Mouse (Mus musculus) gastrocnemius, postnatal 10 days (tissue): ENCODE results near the gene Phf21a. TPM values are rescaled to one million over a fixed set of nuclear protein-coding genes. Genes with fewer than 3 reads are reported as not detected.

Experiments used
- DNase-seq: peaks from one replicate; pipeline ENCODE4 v3.0.0; 2021; ENCODE audit warnings: mixed read lengths
- total RNA-seq, 2 experiments: library from RNA; stranded (reverse); gene quantifications; 2 replicates each; pipeline ENCODE4 v1.2.3; 2021

Phf21a gene
- total RNA-seq, 2 experiments from 2014 or later = 27.1 to 44.4 TPM

GRCm38 (mm10) chr2:92362571-92363228 lies 269.8 kb downstream of the Phf21a start:
- no peak for DNase-seq

GRCm38 (mm10) chr2:92364086-92364485 lies 271.2 kb downstream of the Phf21a start:
- DNase-seq = no peak

- DNase-seq = no peak
Measured at GRCm38 (mm10) chr2:92365568-92365967, 272.7 kb downstream of the Phf21a start.

- no peak for DNase-seq
Measured at GRCm38 (mm10) chr2:92367383-92368029, 274.6 kb downstream of the Phf21a start.

GRCm38 (mm10) chr2:92370375-92370774 lies 277.5 kb downstream of the Phf21a start:
- DNase-seq = no peak

- DNase-seq = no peak
Measured at GRCm38 (mm10) chr2:92370821-92371805, 278.2 kb downstream of the Phf21a start.

GRCm38 (mm10) chr2:92371971-92372690 lies 279.2 kb downstream of the Phf21a start:
- DNase-seq = no peak

GRCm38 (mm10) chr2:92372767-92373436 lies 280.0 kb downstream of the Phf21a start:
- DNase-seq = no peak

GRCm38 (mm10) chr2:92373437-92373813 lies 280.5 kb downstream of the Phf21a start:
- DNase-seq = no peak

- DNase-seq = no peak
Measured at GRCm38 (mm10) chr2:92374514-92374913, 281.6 kb downstream of the Phf21a start, which contains the start of the genes Pex16 and Large2. Pex16 (plus strand) TSS chr2:92374676. Large2 (minus strand) TSS chr2:92374869.

- DNase-seq = peak; percentile 90
Measured at GRCm38 (mm10) chr2:92375099-92375623, 282.2 kb downstream of the Phf21a start.

GRCm38 (mm10) chr2:92375788-92376187 lies 282.9 kb downstream of the Phf21a start:
- no peak for DNase-seq

- no peak for DNase-seq
Measured at GRCm38 (mm10) chr2:92376300-92376699, 283.4 kb downstream of the Phf21a start.

GRCm38 (mm10) chr2:92377320-92377719 lies 284.4 kb downstream of the Phf21a start:
- DNase-seq = no peak

- DNase-seq = no peak
Measured at GRCm38 (mm10) chr2:92379783-92380494, 287.0 kb downstream of the Phf21a start.

GRCm38 (mm10) chr2:92380495-92381050 lies 287.7 kb downstream of the Phf21a start:
- DNase-seq = no peak

GRCm38 (mm10) chr2:92381161-92381560 lies 288.2 kb downstream of the Phf21a start:
- DNase-seq = no peak

GRCm38 (mm10) chr2:92381901-92382588 lies 289.1 kb downstream of the Phf21a start, which contains the start of gene 1700029I15Rik:
1700029I15Rik (plus strand) TSS chr2:92382538.
- no peak for DNase-seq

- no peak for DNase-seq
Measured at GRCm38 (mm10) chr2:92382759-92383158, 289.8 kb downstream of the Phf21a start.
